In the genomic region with DNA sequence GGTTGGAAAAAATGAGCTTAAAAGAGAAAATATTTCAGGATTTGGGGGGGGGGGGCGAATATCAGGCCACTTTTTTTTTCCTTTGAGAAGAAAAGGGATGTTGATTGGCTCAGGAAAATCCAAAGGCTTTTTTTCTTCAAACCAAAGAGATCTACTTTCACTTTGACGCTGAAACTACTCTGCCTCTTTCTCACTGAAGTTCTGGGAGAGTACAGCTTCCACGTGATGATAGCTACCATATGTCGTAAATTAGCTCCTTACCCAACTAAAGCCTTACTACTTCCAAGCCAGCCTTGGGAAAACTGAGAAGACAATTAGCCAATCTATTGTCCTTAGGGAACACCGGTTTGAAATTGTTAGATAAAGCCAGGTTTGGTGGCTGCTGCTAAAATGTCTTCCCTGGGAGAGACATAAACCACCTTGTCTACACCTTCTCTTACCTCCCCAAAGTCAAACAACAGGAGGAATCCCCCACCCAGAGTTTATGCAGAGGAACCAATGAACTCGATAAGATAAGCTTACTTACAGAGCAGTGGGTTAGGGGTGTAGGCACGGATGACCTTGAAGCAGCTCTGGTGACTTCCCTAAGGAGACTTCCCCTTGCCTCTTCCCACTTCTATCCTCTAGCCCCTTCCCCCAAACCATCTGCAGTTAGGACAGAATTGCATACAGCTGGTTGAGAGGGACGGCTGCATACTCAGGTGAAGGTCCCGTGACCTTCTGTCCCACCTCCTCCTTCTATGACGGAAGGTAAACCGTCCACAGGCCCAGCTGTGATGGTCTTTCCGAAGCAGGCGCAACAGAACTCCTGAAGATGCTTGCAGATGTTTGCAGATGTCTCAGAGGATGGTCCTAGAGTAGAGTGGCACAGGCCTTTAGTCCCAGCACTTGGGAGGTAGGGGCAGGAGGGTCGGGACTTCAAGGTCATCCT, we compare ENCODE assay signal across 10 mouse cellular contexts. TPM values are rescaled to one million over a fixed set of nuclear protein-coding genes. Genes with fewer than 3 reads are reported as not detected.
DNase-seq lines count a peak whose midpoint lies in the region; ATAC-seq and TF ChIP-seq lines count a peak whose summit lies in the region.
"Had no signal": no experiment of that assay in that cellular context is flagged by ENCODE, and none has a peak within 500 bp of the region (broad histone marks: within the 10 kb centered on the region; RNA-seq: fewer than 3 reads in every experiment).

No protein-coding gene starts in this region.

- 47% methylated on average over 14 of the region's 14 CpGs for WGBS in liver, postnatal 0 days (ENCODE audit: insufficient replicate concordance)

- TF ChIP-seq POLR2A in MEL (IDR thresholded peaks at IDR 0.05; ENCODE audit: control insufficient read depth in 1 of 2, insufficient read depth in 1 of 2, low read depth in 1 of 2, low read length in 2 of 2, poor library complexity in 1 of 2): peak in 1 of 2 experiments; percentile 30; a peak in 1 of 4 replicates

- TF ChIP-seq EP300 in MEL (IDR thresholded peaks at IDR 0.05; ENCODE audit: low read depth in 1 of 2, low read length in 2 of 2): peak; percentile 20 to 62
- no peak for TF ChIP-seq EP300 in liver, postnatal 0 days (IDR thresholded peaks at IDR 0.05; ENCODE audit: low read depth)

- TF ChIP-seq RAD21 in MEL (IDR thresholded peaks at IDR 0.05; ENCODE audit: low read depth, low read length): no peak

- intact Hi-C loops in left cerebral cortex, adult 2 months (cut with DNase I): loop anchor here (2.0 to 5.0 kb wide), 2 partner anchors 23 to 85 kb away; no protein-coding TSS in a partner anchor
- intact Hi-C loops in left cerebral cortex, postnatal 10 days (cut with DNase I): no loop called here

- peak overlapping the region; percentile 84 for H3K27ac ChIP-seq in left cerebral cortex, adult 2 months
- H3K27ac ChIP-seq in MEL (ENCODE audit: control insufficient read depth, low read depth, low read length): peak overlapping the region; percentile 78
- H3K27ac ChIP-seq in liver, postnatal 0 days (ENCODE audit: low read depth): peak overlapping the region; percentile 48

- no peaks in the 10 kb centered on the region for H3K27me3 ChIP-seq in MEL (ENCODE audit: control insufficient read depth in 1 of 2, insufficient read depth in 2 of 2, low read length in 2 of 2)
- no peaks in the 10 kb centered on the region for H3K27me3 ChIP-seq in liver, postnatal 0 days (ENCODE audit: insufficient read depth, low read length)

- H3K9ac ChIP-seq in MEL (ENCODE audit: control insufficient read depth, low read depth, low read length, poor library complexity, severe bottlenecking): peak overlapping the region; percentile 76
- peak overlapping the region; percentile 58 for H3K9ac ChIP-seq in liver, postnatal 0 days (replicated peaks)

- no peak for DNase-seq in left cerebral cortex, adult 2 months (ENCODE audit: extremely low spot score in 1 of 2, low spot score in 2 of 2)
- no peak for DNase-seq in left cerebral cortex, adult 9 months (ENCODE audit: low spot score in 2 of 2)
- DNase-seq in MEL (ENCODE audit: low read depth, low spot score): peak; percentile 65
- no peak for DNase-seq in liver, postnatal 0 days
- DNase-seq in right cerebral cortex, adult 18-20 months: no peak
- no peak for DNase-seq in lung, postnatal 10 days
- no peak for DNase-seq in left cerebral cortex, postnatal 10 days (ENCODE audit: extremely low spot score in 1 of 2, low spot score in 2 of 2)
- DNase-seq: adrenal gland, postnatal 14 days had no signal

- peaks cover 6 to 43% of the 10 kb centered on the region in 2 experiments for H3K4me1 ChIP-seq in MEL (ENCODE audit: control insufficient read depth in 1 of 2, insufficient read depth in 2 of 2, low read length in 2 of 2)
- H3K4me1 ChIP-seq in liver, postnatal 0 days (ENCODE audit: insufficient read depth): peaks cover 28% of the 10 kb centered on the region

- peaks cover 4% of the 10 kb centered on the region; the same call in 1 of the 2 replicates for H3K79me2 ChIP-seq in MEL (ENCODE audit: control insufficient read depth, insufficient read depth, low read length, poor library complexity)

- 0 out of 2 replicates have a peak overlapping the region, but pooled peaks have one; percentile 0 for H3K4me3 ChIP-seq in left cerebral cortex, adult 2 months
- H3K4me3 ChIP-seq in MEL (ENCODE audit: control insufficient read depth in 1 of 2, insufficient read depth in 1 of 2, low read depth in 2 of 2, low read length in 2 of 2): peak overlapping the region; percentile 55 to 91
- peak overlapping the region; percentile 39 for H3K4me3 ChIP-seq in liver, postnatal 0 days (ENCODE audit: low read depth, low read length)

- H3K9me3 ChIP-seq in MEL (replicated peaks; ENCODE audit: insufficient read depth, low read length): no peaks in the 10 kb centered on the region
- H3K9me3 ChIP-seq in liver, postnatal 0 days (ENCODE audit: low read length): no peaks in the 10 kb centered on the region

- H3K4me2 ChIP-seq in liver, postnatal 0 days (ENCODE audit: low read depth, low read length): peak overlapping the region; percentile 78

- peaks cover 0 to 27% of the 10 kb centered on the region in 2 experiments; a peak in 2 of 4 replicates for H3K36me3 ChIP-seq in MEL (ENCODE audit: control insufficient read depth in 1 of 2, insufficient read depth in 2 of 2, low read length in 2 of 2)
- H3K36me3 ChIP-seq in liver, postnatal 0 days (replicated peaks; ENCODE audit: insufficient read depth, low read length): no peaks in the 10 kb centered on the region

- TF ChIP-seq CTCF in left cerebral cortex, adult 2 months (IDR thresholded peaks at IDR 0.05): no peak
- TF ChIP-seq CTCF in MEL (IDR thresholded peaks at IDR 0.05 in 2 of 3, conservative IDR thresholded peaks at IDR 0.05 in 1 of 3; ENCODE audit: control insufficient read depth in 1 of 3, insufficient read depth in 1 of 3, low read depth in 2 of 3, low read length in 3 of 3, poor library complexity in 1 of 3, severe bottlenecking in 1 of 3): no peak
- no peak for TF ChIP-seq CTCF in liver, postnatal 0 days (IDR thresholded peaks at IDR 0.05; ENCODE audit: low read depth)

- ATAC-seq in granulocyte monocyte progenitor cell, adult 5-6 weeks (replicated peaks; ENCODE audit: poor library complexity, severe bottlenecking): 0 out of 2 replicates have a peak, but pooled peaks have one; percentile 34
- no peak for ATAC-seq in liver, postnatal 0 days

TF ChIP-seq in MEL, 35 proteins besides CTCF, POLR2A, EP300 and RAD21:
- TF ChIP-seq GATA1 (IDR thresholded peaks at IDR 0.05; ENCODE audit: low read depth, low read length) (peak; percentile 70), MXI1 (IDR thresholded peaks at IDR 0.05; ENCODE audit: low read depth, low read length) (peak; percentile 64; the same call in 1 of the 2 replicates), TCF12 (IDR thresholded peaks at IDR 0.05; ENCODE audit: low read depth, low read length) (peak; percentile 20; the same call in 1 of the 2 replicates), TAL1 (IDR thresholded peaks at IDR 0.05; ENCODE audit: low read length) (no peak), ZNF384 (IDR thresholded peaks at IDR 0.05; ENCODE audit: low read depth, low read length) (peak; percentile 30; the same call in 1 of the 2 replicates), USF1 (IDR thresholded peaks at IDR 0.05; ENCODE audit: low read depth, low read length) (peak; percentile 37; the same call in 1 of the 2 replicates), MEF2A (IDR thresholded peaks at IDR 0.05; ENCODE audit: extremely low read depth, insufficient replicate concordance, low read depth, low read length, poor library complexity, severe bottlenecking) (no peak), TBP (IDR thresholded peaks at IDR 0.05; ENCODE audit: low read depth, low read length) (peak; percentile 39)

RNA-seq across cellular contexts. Expression of a gene that starts 1.4 kb away (rescaled TPM):
- total RNA-seq in left cerebral cortex, adult 2 months (2021): 10 to 100 TPM; 18.9 to 21.2 TPM
- total RNA-seq in MEL (2012; rRNA removed): 12.5 and 14.6 TPM in 2 replicates
- polyA plus RNA-seq in MEL (2012; ENCODE audit: insufficient read depth in 1 of 2, insufficient read length in 2 of 2, low read depth in 1 of 2, low replicate concordance in 2 of 2, missing spikeins in 1 of 2): 10 to 100 TPM in 1 of 2 experiments, not detected in 1; 37.3 TPM
- 11.6 and 14.3 TPM in 2 replicates for total RNA-seq in granulocyte monocyte progenitor cell, adult 5-6 weeks (2014; fragmentation: Nextera tagmentation)
- total RNA-seq in granulocyte monocyte progenitor cell, adult 5-6 weeks (2017): 12.9 and 16.2 TPM in 2 replicates
- 5.6 and 7.8 TPM in 2 replicates for polyA plus RNA-seq in liver, postnatal 0 days (2015; fragmentation: Nextera tagmentation; extraction: Ambion mirVana)
- 1 to 10 TPM; 6.9 to 10.0 TPM for total RNA-seq in left cerebral cortex, postnatal 10 days (2021)

RNA-seq across cellular contexts. Expression of a gene that starts 17.5 kb away (rescaled TPM):
- total RNA-seq in left cerebral cortex, adult 2 months (2021): 1 to 10 TPM in 1 of 2 experiments, not detected in 1; 1.0 TPM
- total RNA-seq in MEL (2012; rRNA removed): not detected in 2 replicates
- not detected for polyA plus RNA-seq in MEL (2012; ENCODE audit: insufficient read depth in 1 of 2, insufficient read length in 2 of 2, low read depth in 1 of 2, low replicate concordance in 2 of 2, missing spikeins in 1 of 2)
- total RNA-seq in granulocyte monocyte progenitor cell, adult 5-6 weeks (2014; fragmentation: Nextera tagmentation): not detected in 2 replicates
- not detected in 2 replicates for total RNA-seq in granulocyte monocyte progenitor cell, adult 5-6 weeks (2017)
- polyA plus RNA-seq in liver, postnatal 0 days (2015; fragmentation: Nextera tagmentation; extraction: Ambion mirVana): 0.49 and 0.76 TPM in 2 replicates
- total RNA-seq in left cerebral cortex, postnatal 10 days (2021): not detected
- total RNA-seq: adrenal gland, postnatal 14 days; hematopoietic stem cell, adult 5-6 weeks had no signal

RNA-seq across cellular contexts. Expression of a gene that starts 33.1 kb away (rescaled TPM):
- 100 to 1,000 TPM; 163 to 185 TPM for total RNA-seq in left cerebral cortex, adult 2 months (2021)
- total RNA-seq in MEL (2012; rRNA removed): not detected in 2 replicates
- polyA plus RNA-seq in MEL (2012; ENCODE audit: insufficient read depth in 1 of 2, insufficient read length in 2 of 2, low read depth in 1 of 2, low replicate concordance in 2 of 2, missing spikeins in 1 of 2): under 1 TPM in 1 of 2 experiments, not detected in 1; 0.04 TPM
- total RNA-seq in granulocyte monocyte progenitor cell, adult 5-6 weeks (2014; fragmentation: Nextera tagmentation): 0.58 and 2.5 TPM in 2 replicates
- 0.04 and 0.15 TPM in 2 replicates for total RNA-seq in granulocyte monocyte progenitor cell, adult 5-6 weeks (2017)
- 0.18 and 0.30 TPM in 2 replicates for polyA plus RNA-seq in liver, postnatal 0 days (2015; fragmentation: Nextera tagmentation; extraction: Ambion mirVana)
- 100 to 1,000 TPM; 168 to 169 TPM for total RNA-seq in left cerebral cortex, postnatal 10 days (2021)

Comparison
In these comparisons a context has a peak if more than half of its experiments do, and no peak if none do; other contexts are left out.
1. H3K4me3 ChIP-seq: peak in every context shown above with its lines; median percentile 73 in MEL; 39 in liver, postnatal 0 days; 0 in left cerebral cortex, adult 2 months.
2. RNA of a gene that starts 33.1 kb away (total RNA-seq): 163 to 185 TPM in left cerebral cortex, adult 2 months and 168 to 169 TPM in left cerebral cortex, postnatal 10 days; 0.04 to 2.5 TPM in granulocyte monocyte progenitor cell, adult 5-6 weeks and not detected in MEL; every median in the first group is over 10 times any median in the second.
3. Peak in every context shown above with its lines, with median percentiles within 50 percentile points of each other: H3K27ac ChIP-seq.